Mouse (Mus musculus) lung, postnatal 4 days (tissue): Measurements from ENCODE around the gene Mcm2.
A peak's percentile ranks its signal among the peaks of the same experiment; 100 is the strongest.

ENCODE experiments used
- DNase-seq, 2 experiments: peaks; one replicate each; pipeline ENCODE4 v3.0.0; 2021

Mcm2 gene

DNA sequence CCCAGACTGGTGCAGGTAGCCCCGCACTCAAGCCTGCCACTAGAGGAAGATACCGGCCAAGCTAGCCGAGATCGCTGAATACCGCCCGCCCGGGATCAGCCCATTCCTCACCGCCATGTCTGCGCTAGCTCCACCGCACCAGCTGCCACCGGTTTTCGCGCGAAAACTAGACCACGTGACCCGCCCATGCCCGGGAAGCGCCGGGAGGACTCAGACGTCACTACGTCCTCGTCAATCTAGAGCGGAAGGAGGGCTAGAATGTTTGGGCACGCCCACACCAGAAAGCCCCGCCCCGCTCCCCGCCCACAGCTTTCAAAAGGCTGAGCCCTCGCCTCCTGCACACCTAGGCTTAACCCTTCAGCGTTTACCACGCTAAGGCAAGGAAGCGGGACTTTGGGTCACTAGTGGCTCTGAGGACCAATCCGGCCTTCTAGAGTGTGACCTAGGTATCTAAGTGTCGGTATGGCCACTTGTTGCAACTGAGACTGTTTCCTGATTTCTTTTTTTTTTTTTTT, at the start of gene Mcm2:
Mcm2 (minus strand) TSS at position 247 of the 515 bp plus-strand sequence.
- peak; percentile 95 to 97 for DNase-seq

DNA sequence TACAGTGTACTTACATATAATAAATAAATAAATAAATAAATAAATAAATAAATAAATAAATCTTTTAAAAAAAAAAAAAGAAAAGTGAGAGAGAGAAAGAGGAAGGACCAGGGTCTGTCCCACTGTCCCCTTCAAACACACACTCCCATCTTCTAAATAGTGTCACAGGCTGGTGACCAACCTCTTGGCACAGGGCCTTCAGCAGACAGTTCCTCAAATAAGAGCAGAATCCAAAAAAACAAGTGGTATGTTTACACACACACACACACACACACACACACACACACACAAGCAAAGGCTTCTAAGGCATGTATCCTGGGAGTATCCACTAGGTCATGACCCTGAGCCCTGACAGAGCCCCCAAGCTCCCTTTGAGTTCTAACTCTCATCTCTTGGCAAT, 49.2 kb upstream of the Mcm2 start:
- DNase-seq: no peak

DNA sequence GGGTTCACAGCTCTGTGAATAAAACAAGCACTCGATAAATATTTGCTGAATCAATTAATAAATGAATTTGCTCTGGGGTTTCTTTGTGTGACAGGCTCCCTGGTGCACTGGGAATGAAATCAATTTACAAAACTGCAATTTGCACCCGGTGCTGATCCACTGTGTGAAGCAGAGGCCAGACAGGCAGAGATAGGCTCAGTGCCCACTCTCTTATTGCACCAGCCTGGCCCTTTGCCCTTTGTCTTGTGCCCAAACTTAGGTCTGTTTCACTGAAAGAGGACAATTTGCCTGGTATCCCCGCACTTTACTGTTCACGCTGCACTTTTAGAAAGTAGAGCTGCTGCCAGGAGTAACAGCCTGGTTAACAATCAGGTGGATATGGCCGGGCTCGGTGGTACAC, 47.9 kb upstream of the Mcm2 start:
- no peak for DNase-seq

DNA sequence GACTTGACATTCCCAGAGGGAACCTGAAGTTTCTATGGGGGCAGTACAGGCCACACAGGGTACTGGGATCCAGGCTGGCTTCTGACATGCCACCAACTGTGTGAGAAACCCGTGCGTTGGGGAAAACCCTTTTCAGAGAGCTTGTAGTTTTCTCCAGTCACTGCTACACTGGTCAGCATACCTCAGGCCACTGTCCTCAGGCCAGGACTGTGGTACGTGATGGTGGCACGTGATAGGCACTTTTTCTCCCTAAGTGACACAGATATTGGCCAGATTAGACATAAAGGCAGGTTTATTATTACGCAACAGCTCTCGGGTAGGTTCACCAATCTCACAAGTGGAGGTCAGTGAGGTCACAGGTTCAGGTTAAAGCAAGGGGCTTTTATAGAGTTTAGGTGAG, 45.1 kb upstream of the Mcm2 start:
- DNase-seq: no peak

DNA sequence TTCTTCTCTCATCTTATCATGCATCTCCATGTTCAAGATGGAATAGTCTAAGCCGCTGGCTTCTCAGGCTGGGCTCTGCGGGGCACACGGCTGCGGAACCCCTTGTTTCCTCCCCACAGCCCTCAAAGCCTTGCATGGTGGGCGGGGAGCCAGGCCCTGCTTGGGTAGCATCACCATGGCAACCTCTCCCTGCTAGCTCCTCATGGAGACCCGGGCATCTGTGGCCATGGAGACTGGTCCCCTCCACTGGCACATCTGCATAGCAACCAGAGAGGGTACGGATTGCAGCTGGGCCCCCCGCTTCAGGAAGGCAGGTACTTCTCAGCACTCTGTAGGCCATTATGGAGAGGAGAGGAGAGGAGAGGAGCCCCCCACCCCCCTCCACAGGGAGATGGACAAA, 44.0 kb upstream of the Mcm2 start:
- DNase-seq: no peak

DNA sequence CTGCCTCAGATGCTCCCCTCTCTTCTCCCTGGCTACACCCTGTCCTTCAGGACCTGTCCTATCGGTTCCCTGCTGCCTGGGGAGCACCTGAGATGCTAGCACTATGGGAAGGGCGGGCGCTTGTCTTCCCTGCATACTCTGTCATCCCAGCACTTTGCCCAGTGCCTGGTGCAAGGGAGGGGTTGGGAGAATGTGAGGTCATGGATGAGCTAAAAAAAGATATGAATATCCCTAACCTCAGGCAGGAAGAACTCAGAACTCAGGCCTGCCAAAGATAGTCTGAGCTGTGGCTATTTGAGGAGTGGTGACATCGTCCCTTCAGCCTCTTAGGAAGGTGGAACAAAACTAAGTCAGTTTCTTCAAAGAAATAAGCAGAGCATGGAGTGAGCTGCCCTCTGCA, 43.0 kb upstream of the Mcm2 start:
- no peak for DNase-seq

DNA sequence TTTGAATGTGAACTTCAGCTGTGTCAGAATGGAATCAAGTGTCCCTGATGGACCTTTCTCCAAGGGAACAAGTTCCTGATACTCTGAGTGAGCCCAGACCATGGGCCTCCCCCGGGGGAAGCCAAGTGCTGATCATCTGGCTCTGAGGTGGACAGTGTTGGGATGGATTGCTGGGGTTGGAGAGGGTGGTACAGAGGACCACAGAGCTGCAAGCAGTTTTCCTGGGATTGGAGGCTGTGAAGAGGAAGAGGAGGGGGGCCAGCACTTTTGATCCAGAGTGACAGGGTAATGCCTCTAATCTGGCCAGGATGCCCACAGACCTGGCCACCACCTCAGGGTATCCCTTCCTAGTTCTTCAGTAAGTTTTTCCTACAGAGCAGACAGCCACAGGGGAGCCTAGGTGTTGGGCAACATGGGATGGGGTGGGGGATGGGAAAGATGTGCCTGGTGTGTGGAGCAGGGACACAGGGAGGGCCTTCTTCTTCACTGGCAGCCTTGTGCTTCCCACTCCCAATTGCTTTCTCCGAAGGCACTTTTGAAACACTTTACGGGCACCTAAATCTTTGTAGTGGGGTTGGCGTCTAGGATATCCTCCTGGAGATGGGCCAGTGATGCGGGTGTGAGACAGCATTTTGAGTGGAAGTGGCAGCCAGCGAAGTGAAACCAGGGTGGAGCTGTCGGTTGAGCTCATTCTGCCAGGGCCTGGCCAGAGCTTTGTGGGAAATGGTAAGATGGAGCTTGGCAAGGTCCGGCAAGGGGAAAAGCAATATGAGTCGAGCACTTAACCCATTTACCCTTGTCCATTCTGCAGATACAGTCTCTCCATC, 41.7 kb upstream of the Mcm2 start:
- peak in 1 of 2 experiments; percentile 65 for DNase-seq

DNA sequence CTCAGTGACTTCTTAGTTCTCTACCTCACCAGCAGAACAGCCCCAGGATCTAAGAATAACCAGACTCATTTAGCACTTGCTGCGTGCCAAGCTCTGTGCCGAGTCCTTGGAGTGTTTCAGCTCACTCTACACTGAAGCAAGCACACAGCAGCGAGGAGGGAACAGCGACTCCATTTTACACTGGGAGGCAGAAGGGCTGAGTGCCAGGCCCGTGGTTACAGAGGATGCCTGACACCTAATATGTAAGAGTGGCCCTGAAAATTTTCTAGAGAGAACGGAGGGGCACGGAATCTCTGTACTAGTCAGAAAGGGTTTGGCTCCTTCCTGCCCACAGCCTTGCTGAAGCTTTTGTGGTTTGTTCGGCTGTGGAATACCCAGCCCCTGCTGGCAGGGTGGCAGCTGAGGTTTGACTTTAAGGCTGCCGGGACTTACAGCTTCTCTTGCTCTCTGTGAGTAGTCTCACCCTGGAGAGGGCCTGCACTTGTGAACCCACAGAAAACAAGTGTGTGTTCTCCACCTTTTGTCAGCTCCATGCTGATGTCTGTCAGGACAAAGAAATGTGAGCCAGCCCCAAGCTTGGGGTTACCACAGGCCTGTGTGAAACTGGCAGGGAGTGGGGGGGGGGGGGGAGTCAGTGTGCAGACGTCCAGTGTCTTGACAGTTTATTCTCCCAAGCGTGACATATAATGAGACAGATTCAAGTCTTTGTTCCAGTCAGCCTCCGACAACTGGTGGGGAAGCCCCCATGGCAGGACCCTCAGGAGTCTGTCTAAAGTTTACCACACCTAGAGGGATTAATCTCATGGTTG, 40.9 kb upstream of the Mcm2 start:
- DNase-seq: peak in 1 of 2 experiments; percentile 50

DNA sequence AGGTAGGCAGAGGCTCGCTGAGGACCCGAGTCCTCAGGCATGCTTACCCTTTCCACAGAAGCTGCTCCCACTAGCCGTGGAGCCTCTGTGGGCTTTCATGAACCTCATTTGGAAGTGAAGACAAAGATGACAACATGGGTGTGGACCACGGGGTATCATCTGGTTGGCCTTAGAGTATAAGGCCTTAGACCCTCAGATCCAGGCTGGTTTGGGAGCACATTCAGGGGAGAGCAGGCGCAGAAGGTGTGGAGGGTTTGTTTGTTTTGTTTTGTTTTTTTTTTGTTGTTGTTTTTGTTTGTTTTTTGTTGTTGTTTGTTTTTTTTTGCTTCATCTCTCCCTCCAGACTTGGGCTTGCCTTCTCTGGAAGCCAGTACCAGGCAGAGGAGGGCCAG, 40.1 kb upstream of the Mcm2 start:
- no peak for DNase-seq

DNA sequence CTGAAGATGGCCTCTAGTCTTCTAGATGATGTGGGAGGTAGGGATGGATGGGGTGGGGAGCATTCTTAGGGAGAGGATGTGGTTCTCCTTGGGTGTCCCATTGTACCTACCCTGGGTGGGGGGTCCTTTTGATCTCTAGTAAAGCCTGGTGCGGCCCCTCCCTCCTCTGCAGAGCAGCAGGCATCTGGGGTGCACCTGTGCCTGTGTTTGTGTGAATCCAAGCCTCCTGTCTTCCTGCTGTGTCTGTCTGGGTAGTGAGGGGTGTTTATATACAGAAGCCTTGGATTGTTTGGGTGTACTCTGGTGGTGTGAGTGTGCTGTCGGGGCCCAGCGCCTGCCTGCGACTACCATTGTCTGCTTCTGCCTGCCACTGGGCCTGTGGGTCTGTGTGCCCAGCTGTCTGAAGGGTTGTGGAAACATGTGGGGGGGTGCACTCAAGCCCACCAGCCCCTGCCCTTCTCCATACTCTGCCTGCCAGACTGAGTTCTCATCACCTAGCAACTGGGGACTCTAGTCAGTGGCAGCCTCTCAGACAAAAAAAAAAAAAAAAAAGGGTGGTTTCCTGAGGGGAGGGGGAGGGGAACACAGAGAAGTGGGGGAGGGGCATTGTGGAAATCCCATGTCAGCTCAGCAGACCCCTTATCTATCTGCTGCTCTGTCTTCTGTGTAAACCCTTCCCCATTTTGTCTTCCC, 39.5 kb upstream of the Mcm2 start:
- peak in 1 of 2 experiments; percentile 53 for DNase-seq

DNA sequence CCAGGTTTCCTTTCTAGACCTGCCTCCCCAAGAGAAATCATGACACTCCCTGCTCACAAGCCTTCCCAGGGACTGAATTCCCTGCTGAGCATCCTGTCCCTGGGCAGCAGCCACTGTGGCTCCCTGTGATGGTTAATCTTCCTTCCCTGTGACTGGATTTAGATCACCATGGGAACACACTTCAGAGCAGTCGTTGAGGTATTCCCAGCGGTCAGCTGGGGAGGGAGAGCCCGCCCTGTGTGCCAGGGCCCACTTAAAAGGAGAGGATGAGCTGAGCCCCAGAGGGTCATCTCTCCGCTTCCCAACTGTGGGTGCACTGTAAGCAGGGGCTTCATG, 38.6 kb upstream of the Mcm2 start:
- no peak for DNase-seq

DNA sequence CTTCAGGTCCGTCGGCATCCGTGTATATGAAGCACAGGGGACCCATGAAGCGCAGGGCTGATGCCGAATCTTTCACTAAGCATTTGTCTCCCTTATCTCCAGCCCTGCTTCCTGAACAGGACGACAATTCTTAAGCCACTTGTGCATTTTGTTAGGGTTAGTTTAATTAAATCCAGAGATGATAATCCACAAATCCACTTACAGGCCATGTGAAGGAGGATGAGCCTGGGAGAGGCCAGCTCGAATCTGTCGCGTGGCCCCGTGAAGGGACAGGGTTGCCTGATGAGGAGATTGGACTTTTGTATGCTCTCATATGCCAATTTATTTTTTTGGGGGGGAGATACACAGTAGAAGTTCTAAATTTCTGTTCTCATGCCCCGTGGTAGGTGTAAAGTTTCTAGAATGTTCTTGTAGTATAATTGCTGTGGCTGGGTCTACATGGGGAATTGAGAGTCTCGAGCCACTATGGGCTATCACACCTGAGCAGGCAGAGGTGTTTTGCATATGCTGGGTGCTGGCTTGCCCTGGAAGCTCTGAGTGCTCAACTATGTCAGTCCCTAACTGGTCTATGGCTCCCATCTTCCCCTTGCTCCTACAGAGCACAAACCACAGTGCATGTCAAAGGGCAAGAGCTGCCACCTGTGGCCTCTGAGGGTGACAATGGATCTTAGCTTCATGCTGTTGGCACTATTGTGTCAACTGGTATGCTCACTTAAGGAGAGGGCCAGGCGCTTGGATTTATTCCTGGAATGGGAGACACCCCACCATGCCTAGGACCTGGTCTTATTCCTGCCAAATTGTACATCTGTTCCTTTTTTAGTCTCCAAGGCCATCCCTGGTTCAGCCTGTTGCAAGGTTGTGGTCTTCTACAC, 38.0 kb upstream of the Mcm2 start:
- no peak for DNase-seq

DNA sequence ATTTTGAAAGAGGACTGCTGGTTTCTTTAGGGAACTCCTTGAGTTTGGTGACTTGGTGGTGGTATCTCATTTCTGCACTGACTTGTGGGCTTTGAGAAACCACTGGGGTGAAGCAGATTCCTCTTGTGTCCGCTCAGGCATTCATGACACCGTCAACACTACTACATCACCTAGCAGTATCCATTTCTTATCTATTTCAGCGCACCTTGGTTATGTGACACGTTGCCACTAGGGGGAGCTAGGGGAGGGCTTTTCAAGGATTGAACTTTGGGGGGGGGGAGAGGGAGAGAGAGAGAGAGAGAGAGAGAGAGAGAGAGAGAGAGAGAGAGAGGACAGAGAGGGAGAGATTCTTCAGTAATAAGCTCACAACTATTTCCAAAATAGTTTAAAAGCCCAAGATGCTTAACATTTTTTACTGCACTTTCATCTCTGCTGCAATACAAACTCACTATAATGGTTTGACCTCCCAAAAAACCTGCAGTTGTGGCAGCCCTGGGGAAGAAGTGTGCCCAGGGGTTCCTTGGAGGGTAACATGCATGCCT, 37.2 kb upstream of the Mcm2 start:
- DNase-seq: peak in 1 of 2 experiments; percentile 54

DNA sequence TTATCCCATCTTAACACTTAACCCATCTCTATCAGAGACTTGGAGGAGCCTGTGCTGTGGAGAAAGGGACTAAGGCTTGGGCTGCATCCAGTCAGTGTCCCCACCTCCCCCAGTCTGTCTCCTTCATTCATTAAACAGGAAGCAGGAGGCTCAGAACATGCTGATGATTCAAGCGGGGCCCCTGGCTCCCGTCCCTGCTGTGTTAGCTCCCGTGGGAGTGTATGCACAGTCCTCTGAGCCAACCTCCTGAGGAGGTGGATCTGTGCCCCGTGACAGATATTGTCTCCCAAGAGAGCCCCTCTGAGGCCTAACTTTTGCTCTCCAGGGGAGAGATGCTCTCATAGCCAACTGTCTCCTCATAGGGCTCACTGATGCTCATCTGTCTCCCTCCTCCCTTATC, 36.2 kb upstream of the Mcm2 start:
- peak; percentile 49 to 80 for DNase-seq

DNA sequence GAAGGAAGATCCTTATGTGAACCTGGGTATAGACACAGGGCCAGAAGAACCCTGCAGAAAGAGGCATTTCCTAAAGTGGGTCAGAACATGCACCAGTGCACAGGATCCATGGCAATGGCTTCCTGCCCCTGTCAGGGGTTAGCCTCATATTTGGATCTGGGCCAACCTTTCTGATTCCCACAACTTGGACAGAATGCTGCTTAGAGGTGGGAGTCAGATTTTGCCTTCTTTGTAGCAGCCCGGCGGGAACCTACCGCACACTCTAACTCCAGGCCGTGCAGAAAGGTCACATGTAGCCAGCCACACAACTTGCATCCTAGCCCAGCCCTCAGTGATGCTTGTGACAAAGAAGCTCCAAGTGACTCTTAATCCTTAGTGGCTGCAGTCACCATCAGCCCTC, 35.6 kb upstream of the Mcm2 start:
- no peak for DNase-seq

DNA sequence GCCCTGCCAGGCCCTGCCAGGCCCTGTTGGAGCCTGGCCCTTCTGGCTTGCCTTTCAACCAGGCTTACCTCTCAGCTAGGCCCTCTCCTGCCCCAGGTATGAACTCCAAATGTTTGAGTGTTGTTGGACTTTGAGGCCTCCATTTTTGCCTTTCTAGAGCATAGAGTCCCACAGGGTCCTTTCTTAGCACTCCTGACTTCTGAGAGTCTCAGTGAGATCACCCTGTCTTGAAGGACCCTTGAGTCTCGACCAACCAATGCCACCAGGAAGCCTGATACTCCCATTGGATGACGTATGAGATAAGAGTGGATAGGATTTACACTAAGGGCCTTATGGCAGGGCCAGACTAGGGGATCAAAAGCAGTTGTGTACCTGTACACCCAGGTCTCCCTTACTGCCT, 32.9 kb upstream of the Mcm2 start:
- no peak for DNase-seq

DNA sequence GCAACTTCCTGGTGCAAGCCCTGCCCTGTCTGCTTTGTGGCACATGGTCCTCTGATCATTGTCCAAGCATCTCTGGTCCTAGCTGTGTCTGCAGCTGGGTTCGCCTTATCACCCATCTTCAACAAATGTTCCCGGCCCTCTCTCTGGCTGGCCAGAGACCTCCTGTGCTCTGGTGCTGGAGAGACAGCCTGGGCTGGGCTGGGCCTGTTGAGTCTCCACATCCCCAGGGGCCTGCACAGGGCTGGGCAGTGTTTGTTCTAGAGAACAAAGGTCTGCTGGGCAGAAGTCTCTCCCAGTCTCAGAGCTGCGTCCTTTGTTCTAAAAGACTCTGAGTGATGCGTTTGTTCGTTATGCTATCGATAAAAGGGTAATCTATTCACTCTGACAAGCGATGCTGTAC, 31.5 kb upstream of the Mcm2 start:
- DNase-seq: peak in 1 of 2 experiments; percentile 66

DNA sequence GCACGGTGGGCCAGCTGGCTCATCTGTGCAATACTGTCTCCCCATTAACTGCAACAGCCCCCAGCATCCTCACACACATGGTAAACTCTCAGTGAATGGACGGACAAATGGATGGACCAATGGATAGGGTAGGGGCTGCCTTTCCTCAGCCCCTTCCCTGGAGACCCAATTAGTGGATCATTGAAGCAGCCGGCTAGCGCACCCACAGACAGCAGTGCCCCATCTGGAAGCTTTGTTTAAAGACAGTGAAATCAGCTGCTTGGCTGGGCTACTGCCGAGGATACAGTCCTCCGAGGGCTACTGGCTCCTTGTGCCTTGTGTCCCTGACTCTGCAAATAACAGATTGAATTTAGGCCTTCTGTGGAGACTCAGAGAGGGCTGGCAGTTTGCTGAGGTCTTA, 30.9 kb upstream of the Mcm2 start:
- DNase-seq: no peak

DNA sequence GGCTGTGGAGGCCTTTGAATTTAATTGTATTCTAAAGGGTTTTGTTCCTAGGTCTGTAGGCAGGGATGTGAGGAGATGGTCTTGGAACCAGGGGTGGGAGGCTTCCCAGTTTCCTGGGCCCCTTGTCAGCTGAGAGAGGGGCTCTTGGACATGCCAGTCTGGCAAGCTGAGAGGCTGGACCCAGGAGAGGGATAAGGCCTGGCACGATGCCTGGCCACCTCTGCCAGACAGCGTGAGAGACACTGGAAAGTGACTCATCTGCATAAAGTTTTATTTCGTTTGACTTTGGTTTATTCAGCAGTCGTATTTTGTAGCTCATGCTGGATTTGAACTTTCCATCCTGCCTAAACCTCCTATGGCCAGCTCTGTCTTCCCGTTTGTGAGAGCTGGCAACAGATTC, 30.0 kb upstream of the Mcm2 start:
- peak in 1 of 2 experiments; percentile 40 for DNase-seq

DNA sequence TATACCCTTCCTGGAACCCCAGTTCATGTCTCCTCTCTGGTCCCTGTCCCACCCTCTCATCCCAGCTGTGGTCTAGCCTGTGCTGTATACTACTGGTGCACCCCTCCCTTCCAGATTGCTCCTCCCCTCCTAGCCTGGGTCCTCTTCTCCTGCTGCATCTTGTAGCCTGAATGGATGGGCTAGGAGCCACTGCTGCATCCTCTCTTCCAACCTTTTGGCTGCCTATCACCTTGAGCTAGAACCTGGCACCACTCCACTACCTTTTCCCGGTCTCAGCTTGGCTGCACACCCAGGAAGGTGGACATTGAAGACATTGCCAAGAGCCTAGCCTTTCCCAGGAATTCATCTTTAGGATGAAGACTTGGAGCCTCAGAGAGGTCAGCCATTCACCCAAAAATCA, 29.4 kb upstream of the Mcm2 start:
- peak in 1 of 2 experiments; percentile 23 for DNase-seq

DNA sequence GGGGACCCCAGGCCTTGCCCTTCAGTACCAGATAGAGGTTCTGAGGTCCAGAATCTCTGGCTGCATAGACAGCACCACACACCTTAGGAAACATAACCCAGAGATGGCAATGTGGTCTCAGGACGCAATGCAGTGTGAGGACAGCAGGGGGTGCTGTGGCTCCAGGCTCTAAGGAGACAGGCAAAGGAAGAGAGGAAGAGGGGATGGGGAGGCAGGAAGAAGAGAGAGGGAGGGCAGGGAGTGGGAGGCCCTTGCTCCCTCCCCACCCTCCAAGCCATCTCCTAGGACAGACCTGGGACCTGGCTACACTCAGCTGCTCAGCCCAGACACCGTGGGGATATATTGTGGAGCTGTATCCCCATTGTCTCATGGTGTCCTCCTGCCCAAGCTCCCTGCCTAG, 29.0 kb upstream of the Mcm2 start:
- peak; percentile 80 to 86 for DNase-seq

DNA sequence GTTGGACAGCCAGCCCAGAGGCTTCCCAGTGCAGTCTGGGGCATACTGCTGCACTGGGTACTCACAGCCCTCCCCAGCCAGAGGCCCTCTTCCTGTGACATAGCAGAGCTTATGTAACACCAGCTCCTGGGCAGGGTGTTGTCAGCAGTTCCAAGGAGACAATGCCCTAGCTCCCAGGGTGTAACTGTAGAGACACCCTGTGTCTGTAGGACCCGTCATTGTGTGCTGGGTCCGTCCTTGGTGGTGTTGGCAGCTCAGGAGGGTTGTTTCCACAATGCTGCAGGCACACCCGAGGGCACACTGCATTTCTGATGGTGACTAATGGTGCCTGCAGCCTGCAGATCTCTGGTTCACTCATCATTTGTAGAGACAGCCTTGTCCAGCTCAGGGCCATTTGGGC, 28.3 kb upstream of the Mcm2 start:
- peak in 1 of 2 experiments; percentile 71 for DNase-seq
